Mouse (Mus musculus) lung, adult 2 months (tissue): ENCODE measurements around the gene Nup214.

Experiments
- CTCF ChIP-seq: fragments of 200-500 bp; IDR thresholded peaks from 2 replicates; pipeline ENCODE4 v1.5.1; 2011; ENCODE audit warnings: mild to moderate bottlenecking, low read length, control low read depth; ENCODE audit not compliant: insufficient read depth
- POLR2A ChIP-seq: fragments of 200-500 bp; IDR thresholded peaks from 2 replicates; pipeline ENCODE4 v1.6.1; 2011; ENCODE audit warnings: low read depth, mild to moderate bottlenecking, control low read depth, low read length, borderline replicate concordance; ENCODE audit errors: extremely low read depth

DNA sequence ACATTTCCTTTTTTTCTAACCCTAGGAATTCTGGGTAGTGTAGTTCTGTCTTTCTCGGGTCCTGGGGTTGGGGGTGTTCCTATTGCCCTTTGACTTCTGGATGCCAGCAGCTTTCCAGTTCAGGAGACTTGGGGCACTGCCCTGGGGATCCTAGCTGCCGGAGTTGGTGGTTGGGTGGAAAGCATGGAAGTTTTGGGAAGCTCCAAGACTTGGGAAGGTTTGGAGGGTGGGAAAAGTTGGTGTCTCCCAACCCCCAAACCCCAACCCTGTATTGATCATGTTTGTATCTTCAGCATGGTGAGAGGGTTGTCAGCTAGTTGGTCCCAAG is 110.6 kb downstream of the Nup214 start:
- no peak for TF ChIP-seq CTCF
- TF ChIP-seq POLR2A, result no peak
